Mouse (Mus musculus): ENCODE measurements around the gene Olfr1444. TPM values are rescaled to one million over a fixed set of nuclear protein-coding genes. Genes with fewer than 3 reads are reported as not detected.

Gene Olfr1444
- polyA plus RNA-seq (2012; rRNA removed; ENCODE audit: low replicate concordance) = 0.30 TPM in 1 of 2 replicates, not detected in the other

GRCm38 (mm10) chr19:12856983-12857382 lies at the start of gene Olfr1444:
Gene Olfr1444, plus strand, starts transcription at chr19:12857283.

DNA sequence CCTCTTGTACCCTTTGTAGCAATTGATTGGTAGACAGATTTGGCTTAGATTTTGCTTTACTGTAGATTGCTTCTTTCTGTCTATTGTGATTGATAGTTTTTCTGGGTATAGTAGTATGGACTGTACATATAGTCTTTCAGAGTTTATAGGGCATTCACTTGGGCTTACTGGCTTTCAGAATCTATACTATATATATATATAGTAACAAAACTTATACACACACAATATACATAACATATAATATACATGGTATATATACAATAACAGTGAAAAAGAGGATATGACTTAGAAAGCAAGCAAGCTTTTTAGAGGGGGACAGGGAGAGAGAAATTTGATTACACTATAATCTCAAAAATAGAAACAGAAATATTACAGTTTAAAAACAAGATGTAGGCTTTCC lies 10.7 kb upstream of the Olfr1444 start, which contains the start of gene Gm5244:
Gm5244 (plus strand) TSS at position 301 of the 400 bp plus-strand sequence.

GRCm38 (mm10) chr19:12883555-12883954 lies 26.5 kb downstream of the Olfr1444 start, which contains the start of gene Olfr1445:
Gene Olfr1445, plus strand, starts transcription at chr19:12883855.

GRCm38 (mm10) chr19:12893424-12893823 lies 36.3 kb downstream of the Olfr1444 start, which contains the start of gene Olfr1446:
Gene Olfr1446, minus strand, starts transcription at chr19:12893524.

GRCm38 (mm10) chr19:12903643-12904042 lies 46.6 kb downstream of the Olfr1444 start, which contains the start of gene Olfr1447:
Gene Olfr1447, minus strand, starts transcription at chr19:12903743.

Other genes starting within 250 kb of the Olfr1444 start
- 0.20 TPM in 1 of 2 replicates, not detected in the other for gene Glyat, start 224.0 kb upstream of the Olfr1444 start, polyA plus RNA-seq (2012; rRNA removed; ENCODE audit: low replicate concordance)
- not detected in 2 replicates for gene Olfr1442, start 186.8 kb upstream of the Olfr1444 start, polyA plus RNA-seq (2012; rRNA removed; ENCODE audit: low replicate concordance)
- not detected in 2 replicates for gene Olfr1443, start 179.2 kb upstream of the Olfr1444 start, polyA plus RNA-seq (2012; rRNA removed; ENCODE audit: low replicate concordance)
- 0.10 and 0.42 TPM in 2 replicates for gene Keg1, start 161.5 kb upstream of the Olfr1444 start, polyA plus RNA-seq (2012; rRNA removed; ENCODE audit: low replicate concordance)
- gene Cntf, start 91.7 kb upstream of the Olfr1444 start, polyA plus RNA-seq (2012; rRNA removed; ENCODE audit: low replicate concordance) = 0.74 and 4.6 TPM in 2 replicates
- 11.2 and 24.3 TPM in 2 replicates for gene Zfp91, start 61.2 kb upstream of the Olfr1444 start, polyA plus RNA-seq (2012; rRNA removed; ENCODE audit: low replicate concordance)
- gene Lpxn, start 61.1 kb upstream of the Olfr1444 start, polyA plus RNA-seq (2012; rRNA removed; ENCODE audit: low replicate concordance) = 15.4 and 17.0 TPM in 2 replicates
- gene Gm5244, start 10.6 kb upstream of the Olfr1444 start, polyA plus RNA-seq (2012; rRNA removed; ENCODE audit: low replicate concordance) = not detected in 2 replicates
- 0.16 TPM in 1 of 2 replicates, not detected in the other for gene Olfr1445, start 26.6 kb downstream of the Olfr1444 start, polyA plus RNA-seq (2012; rRNA removed; ENCODE audit: low replicate concordance)
- gene Olfr1446, start 36.2 kb downstream of the Olfr1444 start, polyA plus RNA-seq (2012; rRNA removed; ENCODE audit: low replicate concordance) = not detected in 2 replicates
- not detected in 2 replicates for gene Olfr1447, start 46.5 kb downstream of the Olfr1444 start, polyA plus RNA-seq (2012; rRNA removed; ENCODE audit: low replicate concordance)
- not detected in 2 replicates for gene Olfr1448, start 67.1 kb downstream of the Olfr1444 start, polyA plus RNA-seq (2012; rRNA removed; ENCODE audit: low replicate concordance)
- not detected in 2 replicates for gene Olfr1449, start 73.6 kb downstream of the Olfr1444 start, polyA plus RNA-seq (2012; rRNA removed; ENCODE audit: low replicate concordance)
- gene Olfr1450, start 93.0 kb downstream of the Olfr1444 start, polyA plus RNA-seq (2012; rRNA removed; ENCODE audit: low replicate concordance) = not detected in 2 replicates
- not detected in 2 replicates for gene Olfr1451, start 137.7 kb downstream of the Olfr1444 start, polyA plus RNA-seq (2012; rRNA removed; ENCODE audit: low replicate concordance)
- not detected in 2 replicates for gene Olfr1453, start 171.0 kb downstream of the Olfr1444 start, polyA plus RNA-seq (2012; rRNA removed; ENCODE audit: low replicate concordance)
- gene Olfr1454, start 203.3 kb downstream of the Olfr1444 start, polyA plus RNA-seq (2012; rRNA removed; ENCODE audit: low replicate concordance) = not detected in 2 replicates
- gene Olfr1457, start 240.6 kb downstream of the Olfr1444 start, polyA plus RNA-seq (2012; rRNA removed; ENCODE audit: low replicate concordance) = not detected in 2 replicates
- not detected in 2 replicates for gene Olfr1458, start 249.5 kb downstream of the Olfr1444 start, polyA plus RNA-seq (2012; rRNA removed; ENCODE audit: low replicate concordance)

Measured in mammary gland, adult 2 months (tissue).